Mouse (Mus musculus) adipocyte (in vitro differentiated cells): ENCODE measurements around the gene Lmo7.

Experiments used
- DNase-seq: peaks from one replicate; pipeline ENCODE4 v3.0.0-alpha.2; 2016; ENCODE audit warnings: low spot score

Gene Lmo7

DNA sequence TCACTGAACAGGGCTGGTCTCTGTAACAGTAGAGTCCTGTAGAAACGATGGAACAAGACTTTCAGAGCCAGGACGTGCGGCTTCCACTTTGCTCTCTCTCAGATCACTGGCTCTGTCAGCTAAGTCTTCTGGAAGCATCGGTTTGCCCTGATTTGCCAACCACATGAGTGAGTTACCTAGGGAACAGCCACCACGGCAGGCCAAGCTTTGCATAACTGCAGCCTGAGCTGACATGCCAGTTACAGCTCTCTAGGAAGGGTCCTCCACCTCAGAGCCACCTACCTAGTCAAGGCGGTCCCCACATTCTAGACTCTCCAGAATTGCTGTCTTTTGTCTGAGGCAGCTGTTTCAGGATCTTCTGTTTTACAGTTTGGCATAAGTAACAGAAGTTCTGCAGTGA is 107.4 kb downstream of the Lmo7 start:
- no peak for DNase-seq

GRCm38 (mm10) chr14:101838231-101838839 is 108.6 kb downstream of the Lmo7 start:
- DNase-seq: no peak

- no peak for DNase-seq
These were observed 110.3 kb downstream of the Lmo7 start for GRCm38 (mm10) chr14:101839771-101840731.

DNA sequence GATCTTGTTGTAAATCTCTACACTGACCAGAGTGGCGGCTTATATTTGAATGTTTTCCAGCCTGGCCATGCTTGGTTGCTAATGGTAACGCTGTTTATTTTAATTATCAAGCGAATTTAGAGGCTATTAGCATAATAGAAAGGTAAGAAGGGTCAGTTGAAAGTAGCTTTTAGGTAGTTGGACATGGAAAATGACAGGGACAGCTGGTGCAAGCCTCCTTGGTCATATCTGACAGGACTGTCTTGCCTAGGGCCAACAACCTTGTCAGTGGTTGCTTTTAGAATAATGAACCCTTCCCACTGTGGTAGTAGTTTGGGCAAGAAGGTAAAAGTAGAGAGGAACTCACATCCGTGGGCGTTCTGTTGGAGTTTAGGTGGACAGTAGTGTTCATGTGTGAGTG is 111.5 kb downstream of the Lmo7 start:
- no peak for DNase-seq

GRCm38 (mm10) chr14:101842521-101842920 is 112.8 kb downstream of the Lmo7 start:
- DNase-seq: no peak

DNA sequence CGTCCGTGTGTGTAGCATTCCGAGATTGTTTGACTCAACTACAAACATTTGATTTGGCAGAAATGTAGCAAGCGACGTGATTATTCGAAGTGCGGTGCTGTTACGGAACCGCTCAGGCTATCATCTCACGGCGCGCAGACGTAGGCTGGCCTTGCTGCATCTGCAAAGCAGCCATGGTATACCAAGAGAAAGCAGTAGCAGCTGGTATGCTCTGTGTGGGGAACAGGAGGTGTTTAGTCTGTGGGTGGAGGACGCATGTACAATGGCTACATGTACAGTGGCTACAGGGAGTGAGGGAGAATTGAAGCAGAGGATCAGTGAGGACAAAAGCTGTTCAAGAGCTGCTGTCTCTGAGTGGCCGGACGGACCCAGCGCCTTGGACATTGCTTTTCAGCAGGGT is 113.7 kb downstream of the Lmo7 start:
- DNase-seq: no peak

- no peak for DNase-seq
These were observed 114.7 kb downstream of the Lmo7 start for GRCm38 (mm10) chr14:101844467-101844866.

GRCm38 (mm10) chr14:101846097-101846882 is 116.5 kb downstream of the Lmo7 start:
- no peak for DNase-seq

DNA sequence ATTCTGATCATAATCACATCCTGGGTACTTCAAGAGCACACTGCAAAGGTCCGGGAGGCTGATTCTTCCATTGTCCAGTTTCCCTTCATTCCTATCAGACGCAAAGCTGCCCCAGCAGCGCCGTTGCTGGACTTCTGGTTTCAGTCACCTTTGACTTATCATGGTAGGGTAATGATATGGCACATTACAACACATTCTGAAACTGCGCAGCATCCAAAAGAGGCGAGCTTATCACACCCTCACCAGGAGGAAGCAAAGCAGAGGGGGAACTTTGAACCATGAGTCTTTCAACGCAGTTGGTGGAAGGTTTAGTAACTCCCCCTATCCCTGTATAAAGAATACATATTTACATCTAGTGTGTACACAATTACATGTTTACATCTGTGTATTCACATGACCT is 117.8 kb downstream of the Lmo7 start:
- DNase-seq: no peak

DNA sequence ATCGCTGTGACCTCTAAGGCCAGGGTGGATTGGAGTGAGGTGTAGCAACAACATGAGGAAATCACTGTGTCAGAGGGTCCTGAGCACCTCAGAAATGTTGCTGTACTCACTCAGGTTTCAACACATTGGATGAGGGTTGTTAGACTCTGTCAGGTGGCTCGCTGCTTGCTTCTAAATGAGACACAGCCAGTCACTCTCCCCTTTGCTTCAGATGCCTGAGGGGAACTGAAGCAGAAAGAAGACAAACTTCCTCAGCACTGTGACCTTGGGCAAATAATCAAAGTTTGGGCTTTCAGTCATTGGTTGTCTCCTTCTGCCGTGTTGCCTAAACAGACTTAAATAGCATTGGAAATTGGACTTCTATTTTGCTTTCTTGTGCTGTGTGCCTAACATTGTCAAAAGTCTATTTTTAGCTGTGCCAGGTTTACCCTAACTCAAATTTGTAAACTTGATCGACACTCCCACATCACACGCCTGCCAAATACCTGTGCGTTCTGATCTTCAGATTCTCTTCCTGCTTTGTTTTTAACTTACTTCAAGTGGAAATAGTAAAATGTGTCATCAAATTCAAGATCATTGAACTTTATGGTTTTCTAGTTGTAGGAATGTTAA is 122.9 kb downstream of the Lmo7 start:
- DNase-seq: no peak

DNA sequence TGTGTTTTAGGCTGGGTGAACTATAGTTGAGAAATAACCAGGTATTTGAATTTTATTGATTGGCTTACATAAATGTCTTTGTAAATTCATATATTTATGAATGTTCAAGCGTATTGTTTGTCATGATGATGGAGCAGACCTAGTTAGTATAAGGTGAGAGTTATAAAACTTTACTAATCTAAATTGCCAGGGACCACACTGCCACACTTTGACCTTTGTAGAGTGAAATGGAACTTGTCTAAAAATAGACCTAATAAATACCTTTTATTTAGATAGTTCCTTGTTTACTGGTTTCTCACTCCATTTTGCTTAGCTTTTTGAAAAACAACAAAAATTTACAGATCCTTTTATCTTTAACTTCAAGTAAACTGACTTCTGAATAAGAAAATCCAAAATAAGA is 123.5 kb downstream of the Lmo7 start:
- DNase-seq: no peak

GRCm38 (mm10) chr14:101853722-101854121 is 124.0 kb downstream of the Lmo7 start:
- no peak for DNase-seq

- DNase-seq: no peak
These were observed 124.5 kb downstream of the Lmo7 start for GRCm38 (mm10) chr14:101854226-101854625.

DNA sequence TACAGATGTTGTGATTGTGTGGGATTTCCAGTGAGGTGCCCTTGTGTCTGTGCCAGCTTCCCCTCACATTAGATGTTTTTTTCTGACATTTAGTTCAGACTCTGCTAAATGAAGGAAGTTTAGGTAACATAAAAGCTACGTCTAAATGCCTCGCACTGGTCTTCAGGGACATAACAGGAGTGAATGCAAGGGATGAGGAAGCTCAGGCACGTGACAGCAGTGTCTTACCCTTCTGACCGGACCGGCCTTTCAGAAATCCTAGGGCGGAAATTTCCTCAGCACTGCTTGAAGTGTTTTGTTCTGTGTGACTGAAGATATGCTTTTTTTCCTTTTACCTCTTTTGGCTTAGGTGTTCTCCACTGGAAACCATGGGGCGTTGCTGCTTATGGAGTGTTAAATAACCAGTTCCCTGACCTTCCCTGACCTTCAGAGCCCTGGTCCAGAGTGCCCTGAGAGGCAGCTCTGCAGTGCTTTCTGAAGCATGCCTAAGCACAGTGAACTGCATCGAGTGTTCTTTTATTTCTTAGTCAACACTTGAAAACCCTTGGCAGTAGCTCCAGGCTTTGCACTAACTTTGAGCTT is 129.6 kb downstream of the Lmo7 start:
- DNase-seq: no peak

DNA sequence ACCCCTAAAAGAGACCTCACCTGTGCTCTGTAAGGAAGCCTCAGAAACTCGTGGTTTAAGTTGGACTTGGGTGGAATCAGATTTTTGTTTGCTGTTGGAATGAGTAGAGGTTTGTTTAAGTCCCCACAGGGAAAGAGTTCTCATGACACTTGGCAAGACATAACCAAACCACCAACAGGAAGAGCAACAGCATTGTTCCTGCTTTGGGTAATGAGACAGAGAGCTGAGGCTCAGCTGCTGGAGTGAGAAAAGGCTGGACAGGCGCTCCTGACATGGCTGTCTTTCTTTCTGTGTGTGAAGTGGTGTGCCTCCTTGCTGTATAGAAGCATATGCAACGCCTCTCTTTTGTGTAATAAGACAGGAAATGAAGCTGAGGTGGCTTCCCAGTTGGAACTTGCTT is 132.3 kb downstream of the Lmo7 start:
- DNase-seq: no peak

DNA sequence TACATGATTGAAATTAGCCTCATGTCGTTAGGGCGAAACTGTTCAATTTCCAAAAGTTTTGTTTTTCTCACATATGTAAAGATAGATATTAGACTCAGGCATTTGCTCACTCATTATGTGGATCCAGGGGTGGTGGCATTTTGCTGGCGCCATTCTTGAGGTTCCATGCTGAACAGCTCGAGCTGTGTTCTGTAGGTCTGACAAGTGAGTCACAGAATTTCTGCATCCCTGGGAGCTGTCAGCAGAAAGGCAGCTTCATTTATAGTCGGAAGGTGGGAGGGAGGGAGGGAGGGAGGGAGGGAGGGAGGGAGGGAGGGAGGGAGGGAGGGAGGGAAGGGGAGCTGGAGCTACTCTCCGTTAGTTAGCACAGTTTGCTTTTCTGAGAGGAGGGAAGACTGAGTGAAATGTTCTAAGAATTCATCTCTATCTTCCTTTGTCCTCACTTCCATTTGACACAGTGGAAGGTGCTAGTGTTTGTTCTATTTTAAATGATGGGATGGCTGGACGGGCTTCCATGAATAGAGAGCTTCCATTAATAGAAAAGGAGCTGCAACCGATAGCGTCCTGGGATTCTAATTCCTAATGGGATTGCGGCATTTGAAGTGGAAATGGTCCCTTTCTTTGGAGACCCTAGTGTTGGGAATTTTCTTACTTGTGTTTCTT is 137.4 kb downstream of the Lmo7 start:
- no peak for DNase-seq

GRCm38 (mm10) chr14:101869145-101869544 is 139.4 kb downstream of the Lmo7 start:
- peak; percentile 19 for DNase-seq

- no peak for DNase-seq
These were observed 139.9 kb downstream of the Lmo7 start for GRCm38 (mm10) chr14:101869661-101870060.

- peak; percentile 31 for DNase-seq
These were observed 140.6 kb downstream of the Lmo7 start for GRCm38 (mm10) chr14:101870171-101870902.

DNA sequence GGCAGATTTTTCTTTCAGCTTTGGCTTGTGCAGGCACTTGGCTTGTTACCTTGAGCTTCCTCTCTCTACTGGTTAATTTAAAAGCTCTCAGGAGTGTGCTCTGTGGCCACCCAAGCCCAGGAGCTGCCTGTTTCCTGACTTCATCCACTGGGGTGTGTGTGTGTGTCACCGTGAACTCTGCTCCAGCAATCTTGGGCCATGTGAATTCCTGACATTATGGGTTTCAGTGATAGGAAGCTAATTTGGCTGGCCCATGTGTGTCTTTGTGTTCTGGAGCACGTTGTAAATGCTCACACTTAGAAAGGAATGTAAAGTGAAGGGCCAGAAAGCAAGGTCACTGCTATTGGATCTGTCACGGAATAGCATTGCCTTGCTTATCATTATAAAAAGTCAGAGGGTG is 143.1 kb downstream of the Lmo7 start:
- DNase-seq: peak; percentile 31
